Mouse (Mus musculus): ENCODE results near the gene Ap3b1. TPM values are rescaled to one million over a fixed set of nuclear protein-coding genes. Genes with fewer than 3 reads are reported as not detected.

Ap3b1 gene
- polyA plus RNA-seq, 1 experiment, result 22.6 TPM

- Histone ChIP-seq H3K27ac (replicated peaks; ENCODE audit: low read depth, low read length) (no peak overlapping the region), H3K4me3 (ENCODE audit: insufficient read depth, low read depth, low read length) (no peak overlapping the region), H3K4me1 (ENCODE audit: control insufficient read depth, insufficient read depth, insufficient read length, low read length) (peaks cover 5% of the 10 kb centered on the region; the same call in 1 of the 2 replicates)
Observed at GRCm38 (mm10) chr13:94459143-94459542, 100.4 kb downstream of the Ap3b1 start.

GRCm38 (mm10) chr13:94464221-94464620, 105.5 kb downstream of the Ap3b1 start:
- H3K4me3 ChIP-seq (ENCODE audit: insufficient read depth, low read depth, low read length), result no peak overlapping the region
- peaks cover 2% of the 10 kb centered on the region; the same call in 1 of the 2 replicates for H3K4me1 ChIP-seq (ENCODE audit: control insufficient read depth, insufficient read depth, insufficient read length, low read length)
- no peak overlapping the region for H3K27ac ChIP-seq (replicated peaks; ENCODE audit: low read depth, low read length)

GRCm38 (mm10) chr13:94468551-94468950, 109.8 kb downstream of the Ap3b1 start:
- Histone ChIP-seq H3K4me3 (ENCODE audit: insufficient read depth, low read depth, low read length) (no peak overlapping the region), H3K4me1 (ENCODE audit: control insufficient read depth, insufficient read depth, insufficient read length, low read length) (no peaks in the 10 kb centered on the region), H3K27ac (replicated peaks; ENCODE audit: low read depth, low read length) (no peak overlapping the region)

GRCm38 (mm10) chr13:94471009-94471672, 112.4 kb downstream of the Ap3b1 start:
- H3K27ac ChIP-seq (replicated peaks; ENCODE audit: low read depth, low read length), result no peak overlapping the region
- H3K4me1 ChIP-seq (ENCODE audit: control insufficient read depth, insufficient read depth, insufficient read length, low read length), result no peaks in the 10 kb centered on the region
- H3K4me3 ChIP-seq (ENCODE audit: insufficient read depth, low read depth, low read length), result no peak overlapping the region

- Histone ChIP-seq H3K4me3 (ENCODE audit: insufficient read depth, low read depth, low read length) (no peak overlapping the region), H3K27ac (replicated peaks; ENCODE audit: low read depth, low read length) (no peak overlapping the region), H3K4me1 (ENCODE audit: control insufficient read depth, insufficient read depth, insufficient read length, low read length) (no peaks in the 10 kb centered on the region; the same call in 1 of the 2 replicates)
Observed at GRCm38 (mm10) chr13:94476208-94476607, 117.4 kb downstream of the Ap3b1 start.

- H3K27ac ChIP-seq (replicated peaks; ENCODE audit: low read depth, low read length), result no peak overlapping the region
- H3K4me1 ChIP-seq (ENCODE audit: control insufficient read depth, insufficient read depth, insufficient read length, low read length), result no peaks in the 10 kb centered on the region; the same call in 1 of the 2 replicates
Observed at GRCm38 (mm10) chr13:94480256-94480655, 121.5 kb downstream of the Ap3b1 start.

GRCm38 (mm10) chr13:94490684-94491083, 131.9 kb downstream of the Ap3b1 start:
- H3K27ac ChIP-seq (replicated peaks; ENCODE audit: low read depth, low read length), result no peak overlapping the region
- H3K4me1 ChIP-seq (ENCODE audit: control insufficient read depth, insufficient read depth, insufficient read length, low read length), result no peaks in the 10 kb centered on the region
- no peak overlapping the region for H3K4me3 ChIP-seq (ENCODE audit: insufficient read depth, low read depth, low read length)

More at GRCm38 (mm10) chr13:94480256-94480655, 121.5 kb downstream of the Ap3b1 start:
- no peak overlapping the region for H3K4me3 ChIP-seq (ENCODE audit: insufficient read depth, low read depth, low read length)

- Histone ChIP-seq H3K4me3 (ENCODE audit: insufficient read depth, low read depth, low read length) (no peak overlapping the region), H3K4me1 (ENCODE audit: control insufficient read depth, insufficient read depth, insufficient read length, low read length) (no peaks in the 10 kb centered on the region)
Observed at GRCm38 (mm10) chr13:94491159-94491558, 132.4 kb downstream of the Ap3b1 start.

GRCm38 (mm10) chr13:94497521-94497920, 138.8 kb downstream of the Ap3b1 start:
- Histone ChIP-seq H3K4me3 (ENCODE audit: insufficient read depth, low read depth, low read length) (no peak overlapping the region), H3K27ac (replicated peaks; ENCODE audit: low read depth, low read length) (no peak overlapping the region), H3K4me1 (ENCODE audit: control insufficient read depth, insufficient read depth, insufficient read length, low read length) (no peaks in the 10 kb centered on the region)

More at GRCm38 (mm10) chr13:94491159-94491558, 132.4 kb downstream of the Ap3b1 start:
- H3K27ac ChIP-seq (replicated peaks; ENCODE audit: low read depth, low read length), result no peak overlapping the region

GRCm38 (mm10) chr13:94506411-94506810, 147.7 kb downstream of the Ap3b1 start:
- H3K4me3 ChIP-seq (ENCODE audit: insufficient read depth, low read depth, low read length), result no peak overlapping the region
- H3K4me1 ChIP-seq (ENCODE audit: control insufficient read depth, insufficient read depth, insufficient read length, low read length), result no peaks in the 10 kb centered on the region
- H3K27ac ChIP-seq (replicated peaks; ENCODE audit: low read depth, low read length), result no peak overlapping the region

- Histone ChIP-seq H3K4me3 (ENCODE audit: insufficient read depth, low read depth, low read length) (no peak overlapping the region), H3K27ac (replicated peaks; ENCODE audit: low read depth, low read length) (no peak overlapping the region), H3K4me1 (ENCODE audit: control insufficient read depth, insufficient read depth, insufficient read length, low read length) (no peaks in the 10 kb centered on the region)
Observed at GRCm38 (mm10) chr13:94508344-94508743, 149.6 kb downstream of the Ap3b1 start.

GRCm38 (mm10) chr13:94513157-94513767, 154.5 kb downstream of the Ap3b1 start:
- no peak overlapping the region for H3K4me3 ChIP-seq (ENCODE audit: insufficient read depth, low read depth, low read length)
- H3K27ac ChIP-seq (replicated peaks; ENCODE audit: low read depth, low read length), result no peak overlapping the region
- no peaks in the 10 kb centered on the region for H3K4me1 ChIP-seq (ENCODE audit: control insufficient read depth, insufficient read depth, insufficient read length, low read length)

- no peak overlapping the region for H3K27ac ChIP-seq (replicated peaks; ENCODE audit: low read depth, low read length)
- no peaks in the 10 kb centered on the region for H3K4me1 ChIP-seq (ENCODE audit: control insufficient read depth, insufficient read depth, insufficient read length, low read length)
- no peak overlapping the region for H3K4me3 ChIP-seq (ENCODE audit: insufficient read depth, low read depth, low read length)
Observed at GRCm38 (mm10) chr13:94513898-94514297, 155.1 kb downstream of the Ap3b1 start.

- no peak overlapping the region for H3K27ac ChIP-seq (replicated peaks; ENCODE audit: low read depth, low read length)
- H3K4me3 ChIP-seq (ENCODE audit: insufficient read depth, low read depth, low read length), result no peak overlapping the region
- H3K4me1 ChIP-seq (ENCODE audit: control insufficient read depth, insufficient read depth, insufficient read length, low read length), result peaks cover 4% of the 10 kb centered on the region
Observed at GRCm38 (mm10) chr13:94514992-94515391, 156.2 kb downstream of the Ap3b1 start.

GRCm38 (mm10) chr13:94516532-94516931, 157.8 kb downstream of the Ap3b1 start:
- no peak overlapping the region for H3K27ac ChIP-seq (replicated peaks; ENCODE audit: low read depth, low read length)
- peaks cover 4% of the 10 kb centered on the region for H3K4me1 ChIP-seq (ENCODE audit: control insufficient read depth, insufficient read depth, insufficient read length, low read length)
- no peak overlapping the region for H3K4me3 ChIP-seq (ENCODE audit: insufficient read depth, low read depth, low read length)

GRCm38 (mm10) chr13:94518176-94518575, 159.4 kb downstream of the Ap3b1 start:
- no peak overlapping the region for H3K4me3 ChIP-seq (ENCODE audit: insufficient read depth, low read depth, low read length)
- peaks cover 4% of the 10 kb centered on the region for H3K4me1 ChIP-seq (ENCODE audit: control insufficient read depth, insufficient read depth, insufficient read length, low read length)
- H3K27ac ChIP-seq (replicated peaks; ENCODE audit: low read depth, low read length), result no peak overlapping the region

Data from brown adipose tissue, adult 24 weeks (tissue).